In the genomic region with DNA sequence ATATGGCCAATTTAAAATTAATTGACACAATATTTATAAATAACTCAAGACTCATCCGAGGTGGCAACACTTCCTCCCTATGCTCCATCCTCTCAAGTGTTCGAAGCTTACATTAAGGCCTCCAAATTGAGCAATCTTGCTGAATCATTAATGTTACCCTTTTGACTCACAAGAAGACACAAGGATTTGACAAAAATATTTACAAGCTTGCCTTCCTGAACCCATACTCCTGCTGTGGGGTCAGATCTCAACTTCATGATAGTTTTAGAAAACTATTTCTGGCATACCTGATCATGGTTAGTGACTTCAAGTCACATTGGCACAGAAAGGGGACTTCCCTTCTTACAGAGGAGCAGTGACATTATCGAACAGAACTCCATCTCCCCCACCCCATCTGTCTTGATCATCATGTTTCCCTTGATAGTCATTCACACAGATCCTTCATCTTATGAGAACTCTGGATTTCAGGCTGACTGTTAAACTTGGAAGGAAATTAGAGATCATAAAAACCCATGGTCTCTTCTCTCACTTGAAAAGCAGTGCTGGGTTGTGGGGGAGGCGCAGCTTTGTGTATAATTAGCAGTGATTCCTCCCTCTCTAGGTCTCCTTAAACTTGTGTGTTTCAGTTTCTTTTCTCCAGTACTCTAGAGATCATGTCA, we compare ENCODE assay signal across 21 mouse cellular contexts.
DNase-seq lines count a peak whose midpoint lies in the region; ATAC-seq and TF ChIP-seq lines count a peak whose summit lies in the region.
"Had no signal": no experiment of that assay in that cellular context is flagged by ENCODE, and none has a peak within 500 bp of the region (broad histone marks: within the 10 kb centered on the region; RNA-seq: fewer than 3 reads in every experiment).

No protein-coding gene starts in this region.

- in situ Hi-C loops in CH12.LX (cut with MboI; ENCODE audit: low pct_ligation_motif_present, low pct_unique_long_range_greater_than_20kb, low sequenced_read_pairs): loop anchor here (25.0 kb wide), 1 partner anchor 469 kb away; no protein-coding TSS in a partner anchor

- H3K9ac ChIP-seq in embryonic facial prominence, embryonic 12.5 days: no peak overlapping the region
- H3K9ac ChIP-seq in CH12.LX (ENCODE audit: insufficient read depth, low read depth): no peak overlapping the region
- H3K9ac ChIP-seq: liver, postnatal 0 days; midbrain, embryonic 12.5 days had no signal

- no peak for TF ChIP-seq CTCF in CH12.LX (conservative IDR thresholded peaks at IDR 0.05 in 1 of 2, IDR thresholded peaks at IDR 0.05 in 1 of 2; ENCODE audit: low read depth in 2 of 2, low read length in 2 of 2)

- 89% methylated on average over 4 of the region's 4 CpGs for WGBS in embryonic facial prominence, embryonic 12.5 days
- WGBS in embryonic facial prominence, embryonic 10.5 days: 89% methylated on average over 4 of the region's 4 CpGs
- WGBS in limb, embryonic 10.5 days: 88% methylated on average over 4 of the region's 4 CpGs

- no peaks in the 10 kb centered on the region for H3K36me3 ChIP-seq in embryonic facial prominence, embryonic 12.5 days
- no peaks in the 10 kb centered on the region for H3K36me3 ChIP-seq in embryonic facial prominence, embryonic 10.5 days (replicated peaks)
- no peaks in the 10 kb centered on the region for H3K36me3 ChIP-seq in CH12.LX (replicated peaks in 1 of 2; ENCODE audit: control insufficient read depth in 1 of 2, insufficient read depth in 1 of 2, low read length in 1 of 2)
- H3K36me3 ChIP-seq in limb, embryonic 10.5 days: no peaks in the 10 kb centered on the region
- H3K36me3 ChIP-seq: forebrain, embryonic 10.5 days; midbrain, embryonic 12.5 days had no signal

- peak; percentile 61 for TF ChIP-seq EP300 in CH12.LX (IDR thresholded peaks at IDR 0.05; ENCODE audit: low read length)

- DNase-seq in embryonic facial prominence, embryonic 10.5 days (ENCODE audit: low spot score): no peak
- peak; percentile 13 for DNase-seq in layer of hippocampus, adult 11-12 months (ENCODE audit: low spot score)
- no peak for DNase-seq in layer of hippocampus, postnatal 36 days
- DNase-seq in CH12.LX (ENCODE audit: extremely low read depth): peak; percentile 45
- DNase-seq in limb, embryonic 10.5 days (ENCODE audit: low spot score): no peak
- no peak for DNase-seq in adrenal gland, adult 8-10 months
- no peak for DNase-seq in ovary, adult 18-20 months (ENCODE audit: low spot score)
- DNase-seq: adrenal gland, postnatal 10 days; cerebellum, adult 9-10 months; liver, postnatal 0 days; retina, postnatal 1 day; right cerebral cortex, postnatal 25 days; thymus, postnatal 14 days had no signal

- H3K9me3 ChIP-seq in embryonic facial prominence, embryonic 12.5 days: no peaks in the 10 kb centered on the region
- H3K9me3 ChIP-seq in embryonic facial prominence, embryonic 10.5 days: no peaks in the 10 kb centered on the region
- H3K9me3 ChIP-seq in CH12.LX (replicated peaks; ENCODE audit: low read length): no peaks in the 10 kb centered on the region
- H3K9me3 ChIP-seq in limb, embryonic 10.5 days (replicated peaks): no peaks in the 10 kb centered on the region
- H3K9me3 ChIP-seq: forebrain, embryonic 10.5 days; midbrain, embryonic 12.5 days had no signal

- no peak overlapping the region for H3K4me3 ChIP-seq in embryonic facial prominence, embryonic 12.5 days
- H3K4me3 ChIP-seq in embryonic facial prominence, embryonic 10.5 days: no peak overlapping the region
- H3K4me3 ChIP-seq in CH12.LX (replicated peaks in 1 of 3; ENCODE audit: low read depth in 2 of 3, low read length in 2 of 3, poor library complexity in 1 of 3): no peak overlapping the region
- H3K4me3 ChIP-seq in limb, embryonic 10.5 days: no peak overlapping the region
- H3K4me3 ChIP-seq: forebrain, embryonic 10.5 days; midbrain, embryonic 12.5 days had no signal

- dilution Hi-C loops in CH12.LX (cut with MboI; ENCODE audit: extremely low pct_ligation_motif_present, extremely low pct_unique_long_range_greater_than_20kb, low sequenced_read_pairs): no loop called here

- no peaks in the 10 kb centered on the region for H3K79me2 ChIP-seq in CH12.LX (replicated peaks; ENCODE audit: control insufficient read depth, extremely low read depth, insufficient read depth, poor library complexity, severe bottlenecking)

- no peak for TF ChIP-seq POLR2A in CH12.LX (IDR thresholded peaks at IDR 0.05; ENCODE audit: low read depth, low read length)

- peak overlapping the region; percentile 63; the same call in 1 of the 2 replicates for H3K27ac ChIP-seq in embryonic facial prominence, embryonic 12.5 days
- no peak overlapping the region; the same call in 1 of the 2 replicates for H3K27ac ChIP-seq in embryonic facial prominence, embryonic 10.5 days (replicated peaks)
- peak overlapping the region; percentile 31 for H3K27ac ChIP-seq in CH12.LX (ENCODE audit: insufficient read depth, low read depth)
- H3K27ac ChIP-seq in limb, embryonic 10.5 days: peak overlapping the region; percentile 64; the same call in 1 of the 2 replicates
- H3K27ac ChIP-seq: forebrain, embryonic 10.5 days; hindbrain, postnatal 0 days; midbrain, embryonic 12.5 days had no signal

- H3K4me1 ChIP-seq in embryonic facial prominence, embryonic 12.5 days: peaks cover 5% of the 10 kb centered on the region; the same call in 1 of the 2 replicates
- H3K4me1 ChIP-seq in embryonic facial prominence, embryonic 10.5 days: peaks cover 8% of the 10 kb centered on the region; the same call in 1 of the 2 replicates
- H3K4me1 ChIP-seq in CH12.LX (ENCODE audit: control insufficient read depth in 1 of 2, insufficient read depth in 2 of 2): peaks cover 8 to 38% of the 10 kb centered on the region in 2 experiments; a peak in 3 of 4 replicates
- peaks cover 20% of the 10 kb centered on the region for H3K4me1 ChIP-seq in limb, embryonic 10.5 days
- H3K4me1 ChIP-seq: forebrain, embryonic 10.5 days; midbrain, embryonic 12.5 days had no signal

- ATAC-seq in embryonic facial prominence, embryonic 12.5 days (ENCODE audit: insufficient number of reproducible peaks, insufficient read depth, low FRiP score, low TSS enrichment): no peak
- ATAC-seq: activated CD4-positive, CD25-positive, alpha-beta regulatory T cell, adult 4 months; hindbrain, postnatal 0 days; intestine, embryonic 16.5 days; liver, postnatal 0 days; lung, postnatal 0 days had no signal

- no peak overlapping the region for H3K4me2 ChIP-seq in embryonic facial prominence, embryonic 12.5 days (replicated peaks)
- peak overlapping the region; percentile 61; the same call in 1 of the 2 replicates for H3K4me2 ChIP-seq in CH12.LX (ENCODE audit: insufficient read depth, low read depth, poor library complexity, severe bottlenecking)
- H3K4me2 ChIP-seq: heart, embryonic 11.5 days; midbrain, embryonic 12.5 days had no signal

- TF ChIP-seq RAD21 in CH12.LX (IDR thresholded peaks at IDR 0.05; ENCODE audit: low read depth, low read length): no peak

- no peaks in the 10 kb centered on the region for H3K27me3 ChIP-seq in embryonic facial prominence, embryonic 12.5 days
- no peaks in the 10 kb centered on the region for H3K27me3 ChIP-seq in embryonic facial prominence, embryonic 10.5 days (replicated peaks; ENCODE audit: low read depth, poor library complexity, severe bottlenecking)
- no peaks in the 10 kb centered on the region for H3K27me3 ChIP-seq in CH12.LX (replicated peaks)
- H3K27me3 ChIP-seq in limb, embryonic 10.5 days (ENCODE audit: low read depth, poor library complexity, severe bottlenecking): no peaks in the 10 kb centered on the region
- H3K27me3 ChIP-seq: midbrain, embryonic 12.5 days had no signal

TF ChIP-seq in CH12.LX, 34 proteins besides CTCF, POLR2A, EP300 and RAD21:
- no peak for TF ChIP-seq ELF1 (IDR thresholded peaks at IDR 0.05; ENCODE audit: low read depth, low read length)
- peak; percentile 65; the same call in 1 of the 2 replicates for TF ChIP-seq MAX (IDR thresholded peaks at IDR 0.05; ENCODE audit: low read length)
- 0 out of 2 replicates have a peak, but pooled peaks have one; percentile 10 for TF ChIP-seq IRF4 (IDR thresholded peaks at IDR 0.05; ENCODE audit: low read depth, low read length)
- TF ChIP-seq ETS1 (conservative IDR thresholded peaks at IDR 0.05; ENCODE audit: low read depth, low read length): peak; percentile 65
- TF ChIP-seq JUND (conservative IDR thresholded peaks at IDR 0.05; ENCODE audit: low read depth, low read length): peak; percentile 29; the same call in 1 of the 2 replicates
- 0 out of 2 replicates have a peak, but pooled peaks have one; percentile 24 for TF ChIP-seq RCOR1 (conservative IDR thresholded peaks at IDR 0.05; ENCODE audit: low read depth, low read length)
- TF ChIP-seq USF1 (IDR thresholded peaks at IDR 0.05; ENCODE audit: low read depth, low read length): no peak
- no peak for TF ChIP-seq UBTF (IDR thresholded peaks at IDR 0.05; ENCODE audit: low read depth, low read length)
- peak; percentile 95 for TF ChIP-seq MEF2A (IDR thresholded peaks at IDR 0.05; ENCODE audit: borderline replicate concordance, low read depth, low read length)
- TF ChIP-seq TCF12 (IDR thresholded peaks at IDR 0.05; ENCODE audit: low read depth, low read length): 0 out of 2 replicates have a peak, but pooled peaks have one; percentile 17
- peak; percentile 26; the same call in 1 of the 2 replicates for TF ChIP-seq MAFK (IDR thresholded peaks at IDR 0.05; ENCODE audit: insufficient replicate concordance, low read length)
- TF ChIP-seq CHD2 (IDR thresholded peaks at IDR 0.05; ENCODE audit: low read length): peak; percentile 55
- TF ChIP-seq E2F4 (IDR thresholded peaks at IDR 0.05; ENCODE audit: insufficient replicate concordance, low read depth, low read length): no peak
- TF ChIP-seq CHD1 (IDR thresholded peaks at IDR 0.05; ENCODE audit: low read depth, low read length): peak; percentile 59; the same call in 1 of the 2 replicates
- TF ChIP-seq BHLHE40 (IDR thresholded peaks at IDR 0.05; ENCODE audit: low read depth, low read length): peak; percentile 65

Comparison
In these comparisons a context has a peak if more than half of its experiments do, and no peak if none do; other contexts are left out.
1. DNase-seq: peak in layer of hippocampus, adult 11-12 months (single experiment) and CH12.LX (single experiment); none in embryonic facial prominence, embryonic 10.5 days (single experiment), layer of hippocampus, postnatal 36 days (0 of 2), limb, embryonic 10.5 days (single experiment), adrenal gland, adult 8-10 months (single experiment) and ovary, adult 18-20 months (single experiment).